Mouse (Mus musculus) lung, adult 10 weeks (tissue): Measurements from ENCODE around the gene Adamts17. TPM values are rescaled to one million over a fixed set of nuclear protein-coding genes. Genes with fewer than 3 reads are reported as not detected.

Experiments used
- polyA plus RNA-seq: library from polyadenylated mRNA; stranded (reverse); fragments of 350-450 nt; fragmentation: Illumina TruSeq; extraction: RNeasy Lipid Tissue Mini Kit (QIAGEN cat#74804); gene quantifications from one replicate; pipeline ENCODE4 v1.2.3, GENCODE M21; 2014; ENCODE audit warnings: low read depth, low replicate concordance; ENCODE audit not compliant: insufficient read depth

The Adamts17 gene
- 2.9 TPM for polyA plus RNA-seq

GRCm38 (mm10) chr7:66839463-66840007 lies at the start of gene Adamts17:
Gene Adamts17 (plus strand): TSS chr7:66839735.

Other genes starting within 250 kb of the Adamts17 start
- gene Asb7, start 150.1 kb upstream of the Adamts17 start, polyA plus RNA-seq: 4.8 TPM
- gene Lins1, start 149.8 kb upstream of the Adamts17 start, polyA plus RNA-seq: 4.0 TPM
- gene Cers3, start 96.2 kb upstream of the Adamts17 start, polyA plus RNA-seq: 0.66 TPM